Mouse (Mus musculus): ENCODE measurements around the gene Zwilch.
A peak's percentile ranks its signal among the peaks of the same experiment; 100 is the strongest.

Zwilch gene

DNA sequence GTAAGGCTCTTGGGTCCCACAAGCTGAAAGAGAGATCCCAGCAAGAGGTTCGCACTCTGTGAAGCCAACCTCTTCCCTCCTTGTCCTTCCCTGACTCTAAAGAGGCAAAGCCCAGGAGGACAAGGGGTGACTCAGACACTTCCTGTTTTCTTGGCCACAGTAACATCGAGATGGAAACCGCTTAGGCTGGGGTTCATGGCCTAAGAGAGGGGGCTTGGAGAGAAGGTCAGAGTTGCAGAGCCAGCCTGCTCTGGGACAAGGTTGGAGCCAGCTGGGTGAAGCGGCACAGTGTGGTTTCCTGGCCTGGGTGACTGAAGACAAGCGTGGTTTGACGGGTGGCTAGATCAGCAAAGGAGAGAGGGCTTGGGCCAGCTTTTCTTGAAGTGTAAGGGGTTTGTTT is 67.6 kb downstream of the Zwilch start:
- no peak for DNase-seq (ENCODE audit: extremely low spot score)

DNA sequence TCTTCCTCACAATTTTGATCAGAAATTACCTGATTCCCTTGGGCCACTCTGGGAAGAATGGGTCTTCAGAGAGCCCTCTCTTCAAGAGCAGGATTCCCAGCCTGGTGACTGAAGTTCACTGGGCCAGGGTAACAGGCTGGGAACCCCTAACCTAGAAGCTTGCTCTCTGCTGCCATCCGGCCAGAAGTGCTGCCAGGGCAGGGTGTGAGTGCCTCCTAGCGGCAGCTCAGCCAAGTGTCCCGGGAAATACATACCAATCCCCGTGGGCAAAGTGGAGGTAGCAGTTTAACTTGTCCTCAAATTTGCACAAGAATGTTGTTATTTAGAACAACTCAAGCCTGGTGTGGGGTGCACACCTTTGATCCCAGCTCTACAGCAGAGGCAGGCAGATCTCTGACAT is 72.5 kb downstream of the Zwilch start:
- peak; percentile 82 for DNase-seq (ENCODE audit: extremely low spot score)

DNA sequence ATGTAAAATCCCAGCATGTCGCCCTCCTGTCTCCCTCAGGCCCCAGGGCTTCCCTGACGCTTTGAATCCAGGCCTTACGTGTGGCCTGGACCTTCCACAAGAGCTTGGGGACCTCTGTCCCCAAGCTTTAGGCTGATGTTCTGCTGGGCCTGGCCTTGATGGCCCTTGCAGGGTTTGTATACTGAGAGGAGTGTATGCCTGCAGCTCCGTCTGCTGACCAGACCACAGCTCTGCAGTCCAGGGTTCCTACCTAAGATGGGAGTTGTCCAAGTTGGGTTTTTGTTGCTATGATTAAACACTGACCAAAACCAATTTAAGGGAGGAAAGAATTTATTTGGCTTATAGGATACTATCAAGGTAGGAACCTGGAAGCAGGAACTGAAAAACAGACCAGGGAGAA is 74.6 kb downstream of the Zwilch start:
- no peak for DNase-seq (ENCODE audit: extremely low spot score)

DNA sequence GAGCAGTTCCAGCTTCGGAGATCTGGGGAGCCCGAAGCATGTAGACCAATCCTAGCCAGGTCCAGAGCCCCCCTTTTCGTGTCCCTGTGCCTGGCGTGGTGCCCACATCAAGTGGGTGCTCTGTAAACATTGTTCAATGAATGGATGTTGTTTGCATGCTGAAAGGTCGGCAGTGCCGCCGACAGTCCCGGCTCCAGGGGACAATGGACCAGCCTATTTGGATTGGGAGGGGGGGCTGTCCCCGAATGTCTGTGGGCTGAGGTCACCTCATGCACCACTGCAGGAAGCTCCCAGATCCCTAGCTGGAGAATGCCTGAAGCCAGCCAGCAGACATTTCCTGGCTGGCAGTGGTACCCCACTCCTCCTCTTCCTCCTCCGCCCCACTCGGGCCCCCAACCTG is 78.8 kb downstream of the Zwilch start:
- DNase-seq (ENCODE audit: extremely low spot score): no peak

DNA sequence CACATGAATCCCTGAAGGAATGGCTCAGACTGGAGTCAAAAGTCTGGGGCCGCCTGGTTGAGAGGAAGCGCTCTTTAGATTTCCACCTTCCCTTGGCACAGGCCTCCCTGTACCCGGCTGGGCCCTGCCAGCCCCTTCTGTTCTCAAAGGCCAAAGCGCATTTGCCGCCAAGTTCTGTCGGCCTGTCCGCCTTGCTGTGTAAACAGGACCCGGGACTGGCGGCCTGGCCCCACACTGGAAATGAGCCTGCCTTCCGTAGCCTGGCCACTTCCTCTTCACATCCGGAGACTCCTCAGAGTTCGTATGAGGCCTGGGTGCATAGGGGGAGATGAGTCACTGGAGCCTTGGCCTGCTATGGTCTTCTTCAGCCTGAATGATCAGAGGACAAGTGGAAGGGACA is 83.9 kb downstream of the Zwilch start:
- DNase-seq (ENCODE audit: extremely low spot score): no peak

DNA sequence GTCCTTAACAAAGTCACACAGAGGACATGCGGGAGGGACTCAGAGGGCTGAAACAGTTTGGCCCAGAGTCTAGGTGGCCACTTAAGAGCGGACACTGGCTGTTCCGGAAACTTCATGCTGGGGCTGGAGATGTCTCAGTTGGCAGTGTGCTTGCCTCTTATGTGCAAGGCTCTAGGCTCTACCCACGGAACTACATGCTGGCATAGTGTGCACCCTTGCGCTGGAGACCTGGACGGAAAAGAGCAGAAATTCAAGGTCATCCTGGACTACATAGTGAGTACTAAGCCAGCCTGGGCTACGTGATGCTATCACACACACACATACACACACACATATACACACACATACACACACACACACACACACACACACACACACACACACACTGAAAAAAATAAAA is 84.6 kb downstream of the Zwilch start:
- no peak for DNase-seq (ENCODE audit: extremely low spot score)

DNA sequence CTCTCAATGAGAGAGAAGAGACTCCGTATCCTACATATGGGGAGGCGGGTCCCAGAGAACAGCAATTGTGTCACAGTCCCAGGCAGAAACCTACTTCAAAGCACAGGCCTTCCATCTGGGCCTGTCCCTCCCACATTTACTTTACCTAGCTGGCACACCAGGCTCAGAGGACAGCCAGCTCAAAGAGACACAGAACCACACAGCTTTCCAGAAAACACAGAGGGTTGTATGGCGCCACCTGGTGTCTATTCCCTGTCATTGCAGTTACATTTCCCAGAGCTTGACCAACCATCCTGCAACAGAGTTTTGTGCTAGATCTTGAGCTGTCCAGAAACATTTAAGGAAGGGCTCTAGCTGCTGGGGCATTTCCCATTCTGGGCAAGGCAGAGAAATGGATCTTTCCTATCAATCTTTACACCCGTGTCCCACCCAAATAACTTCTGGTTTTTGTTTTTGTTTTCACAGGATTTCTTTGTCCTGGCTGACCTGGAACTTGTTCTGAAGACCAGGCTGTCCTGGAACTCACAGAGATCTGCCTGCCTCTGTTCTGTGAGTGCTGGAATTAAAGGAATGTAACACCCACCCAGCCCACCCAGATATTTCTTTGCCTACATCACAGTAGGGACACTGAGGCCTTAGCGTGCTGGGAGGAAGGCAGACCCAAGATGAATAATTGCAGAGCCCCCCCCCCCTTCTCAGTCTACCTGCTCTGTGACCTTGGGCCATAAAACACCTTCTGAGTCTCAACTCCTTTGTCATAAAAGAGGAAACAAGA is 85.3 kb downstream of the Zwilch start:
- DNase-seq (ENCODE audit: extremely low spot score): peak; percentile 87
